Mouse (Mus musculus) urinary bladder, postnatal 25 days (tissue): ENCODE measurements around the gene H2al1k.
"Not testable (repeated sequence)": the region's sequence is repeated elsewhere in the genome, so short reads cannot be mapped to it uniquely, and the experiment has no call there.

Experiments
- DNase-seq: peaks from one replicate; pipeline ENCODE4 v3.0.0; 2022; ENCODE audit warnings: low spot score

H2al1k gene

GRCm38 (mm10) chrX:9350327-9350726 is at the start of gene H2al1k:
TSS of gene H2al1k (plus strand) at chrX:9350627.
- DNase-seq = not testable (repeated sequence)

DNA sequence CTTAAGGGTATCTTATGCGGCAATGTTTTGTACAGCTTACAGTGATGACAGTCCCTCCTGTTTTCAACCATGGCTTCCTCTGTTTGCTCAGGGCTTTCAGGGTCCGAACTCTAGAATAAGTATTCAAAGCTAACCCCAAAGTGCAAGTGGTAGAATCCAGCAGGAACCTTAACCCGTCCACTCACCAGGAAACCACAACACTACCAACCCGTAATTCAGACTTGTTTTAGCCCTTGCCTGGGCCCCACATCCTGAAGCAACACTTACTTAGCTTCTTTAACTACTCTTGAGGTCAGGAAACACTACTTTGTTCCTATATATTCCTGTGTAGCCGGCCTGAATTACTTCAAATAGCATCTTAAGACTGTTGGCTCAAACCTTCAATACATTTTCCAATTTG is 47.6 kb upstream of the H2al1k start:
- no peak for DNase-seq

DNA sequence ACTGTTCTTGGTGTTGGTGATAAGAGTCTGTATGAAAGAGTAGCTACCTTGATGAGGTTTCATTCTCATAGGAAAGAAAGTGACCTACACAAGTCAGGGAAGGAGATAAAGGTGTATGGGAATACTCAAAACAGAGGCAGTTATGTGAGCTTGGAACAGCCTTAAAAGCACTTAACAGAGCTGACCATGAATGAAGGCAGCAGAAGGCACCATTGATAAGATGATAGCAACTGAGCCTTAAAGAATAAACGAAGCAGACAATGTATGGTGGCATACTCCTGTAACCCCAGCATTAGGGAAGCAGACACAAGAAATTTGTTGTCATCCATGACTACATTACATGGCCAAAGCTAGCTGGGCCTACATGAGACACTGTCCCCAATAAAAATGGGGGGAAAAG is 47.0 kb upstream of the H2al1k start:
- no peak for DNase-seq

- DNase-seq = not testable (repeated sequence)
Measured at GRCm38 (mm10) chrX:9316457-9316856, 34.0 kb upstream of the H2al1k start.

GRCm38 (mm10) chrX:9327954-9328353 is 22.5 kb upstream of the H2al1k start:
- not testable (repeated sequence) for DNase-seq

DNA sequence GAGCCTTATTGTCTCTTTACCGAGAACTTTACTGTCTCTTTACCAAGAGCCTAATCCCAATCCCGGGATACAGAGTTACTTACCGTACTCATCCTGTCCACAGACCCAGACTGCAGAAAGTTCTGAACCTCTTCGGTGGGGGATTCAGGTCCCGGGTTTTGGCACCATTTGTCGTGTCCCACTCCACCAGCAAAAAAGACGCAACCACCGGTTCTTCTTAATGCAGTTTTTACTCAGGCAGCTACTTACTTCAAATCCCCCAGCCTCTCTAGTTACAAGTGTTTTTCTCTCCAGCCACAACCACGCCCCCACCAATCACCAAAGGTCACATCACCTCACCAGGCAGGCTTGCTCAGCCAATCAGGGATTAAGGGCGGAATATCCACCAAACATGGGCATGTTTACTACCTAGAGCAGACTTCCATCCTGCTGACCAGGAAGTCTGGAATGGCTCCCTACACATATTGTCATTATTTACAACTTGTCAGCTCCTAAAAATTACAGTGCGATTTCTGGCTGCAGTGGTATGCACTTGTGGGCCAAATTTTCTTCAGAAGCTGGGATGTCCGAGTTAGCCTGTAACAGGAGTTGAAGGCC is 18.0 kb upstream of the H2al1k start:
- DNase-seq = not testable (repeated sequence)

DNA sequence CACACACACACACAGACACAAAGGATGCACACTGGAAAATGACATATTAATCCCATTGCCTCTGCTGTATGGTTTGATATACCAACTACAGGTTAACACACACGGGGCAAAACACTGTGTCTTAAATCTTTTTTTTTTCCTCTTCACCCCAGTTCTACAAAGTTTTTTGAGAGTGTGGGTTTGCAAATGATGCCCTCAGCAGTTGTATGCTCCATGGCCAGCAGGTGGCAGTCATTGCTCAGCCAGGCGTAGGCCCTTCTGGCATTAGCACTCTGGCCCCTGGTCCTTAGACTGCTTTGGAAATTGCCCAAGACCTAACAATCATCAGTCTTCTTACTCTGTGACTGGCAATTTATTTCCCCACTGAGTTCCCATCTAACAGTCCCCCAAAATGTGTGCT is 17.4 kb upstream of the H2al1k start:
- peak; percentile 65 for DNase-seq

DNA sequence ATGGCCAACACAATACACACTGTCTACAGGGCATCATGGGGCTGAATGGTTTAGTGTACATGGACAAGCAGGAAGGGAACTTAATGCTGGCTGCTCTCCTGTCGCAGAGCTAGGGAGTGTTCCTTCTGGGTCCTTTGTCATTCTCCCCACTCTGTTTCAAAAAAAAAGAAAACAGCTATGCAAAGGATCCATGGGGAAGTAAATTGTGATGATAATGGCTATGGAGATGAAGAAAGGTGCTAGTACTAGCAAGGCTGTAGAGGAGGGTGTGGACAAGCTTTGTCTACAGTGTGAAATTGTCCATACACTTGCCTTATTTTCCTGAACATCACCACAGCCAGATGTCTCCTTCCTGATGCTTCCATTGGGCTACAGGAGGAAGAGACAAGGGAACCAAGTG is 15.4 kb upstream of the H2al1k start:
- not testable (repeated sequence) for DNase-seq

DNA sequence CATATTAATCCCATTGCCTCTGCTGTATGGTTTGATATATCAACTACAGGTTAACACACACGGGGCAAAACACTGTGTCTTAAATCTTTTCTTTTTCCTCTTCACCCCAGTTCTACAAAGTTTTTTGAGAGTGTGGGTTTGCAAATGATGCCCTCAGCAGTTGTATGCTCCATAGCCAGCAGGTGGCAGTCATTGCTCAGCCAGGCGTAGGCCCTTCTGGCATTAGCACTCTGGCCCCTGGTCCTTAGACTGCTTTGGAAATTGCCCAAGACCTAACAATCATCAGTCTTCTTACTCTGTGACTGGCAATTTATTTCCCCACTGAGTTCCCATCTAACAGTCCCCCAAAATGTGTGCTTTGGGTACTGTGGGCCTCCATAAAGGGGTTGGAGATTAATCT is 23.6 kb downstream of the H2al1k start:
- not testable (repeated sequence) for DNase-seq

DNA sequence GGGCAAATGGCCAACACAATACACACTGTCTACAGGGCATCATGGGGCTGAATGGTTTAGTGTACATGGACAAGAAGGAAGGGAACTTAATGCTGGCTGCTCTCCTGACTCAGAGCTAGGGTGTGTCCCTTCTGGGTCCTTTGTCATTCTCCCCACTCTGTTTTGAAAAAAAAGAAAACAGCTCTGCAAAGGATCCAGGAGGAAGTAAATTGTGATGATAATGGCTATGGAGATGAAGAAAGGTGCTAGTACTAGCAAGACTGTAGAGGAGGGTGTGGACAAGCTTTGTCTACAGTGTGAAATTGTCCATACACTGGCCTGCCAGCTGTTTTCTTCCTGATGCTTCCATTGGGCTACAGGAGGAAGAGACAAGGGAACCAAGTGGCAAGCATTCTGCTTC is 25.5 kb downstream of the H2al1k start:
- not testable (repeated sequence) for DNase-seq
